Mouse (Mus musculus) testis, adult 2 months (tissue): ENCODE data around the gene Grk2. TPM values are rescaled to one million over a fixed set of nuclear protein-coding genes. Genes with fewer than 3 reads are reported as not detected.
A peak's percentile ranks its signal among the peaks of the same experiment; 100 is the strongest.

Experiments used
- H3K27ac ChIP-seq: fragments of 200-500 bp; 2 replicates; pipeline ENCODE4 v1.5.1; 2012; ENCODE audit warnings: low read depth, low read length; ENCODE audit not compliant: control insufficient read depth, insufficient read depth
- H3K27me3 ChIP-seq: fragments of 200-500 bp; 2 replicates; pipeline ENCODE4 v1.6.1; 2012; ENCODE audit warnings: mild to moderate bottlenecking, low read length, moderate library complexity; ENCODE audit not compliant: control insufficient read depth, insufficient read depth
- H3K36me3 ChIP-seq: fragments of 200-500 bp; 2 replicates; pipeline ENCODE4 v1.6.1; 2012; ENCODE audit warnings: mild to moderate bottlenecking, low read length; ENCODE audit not compliant: control insufficient read depth, insufficient read depth
- H3K4me1 ChIP-seq: fragments of 200-500 bp; 2 replicates; pipeline ENCODE4 v1.6.1; 2012; ENCODE audit warnings: low read length; ENCODE audit not compliant: control insufficient read depth, insufficient read depth
- H3K4me3 ChIP-seq: fragments of 200-500 bp; 2 replicates; pipeline ENCODE4 v1.5.1; 2012; ENCODE audit warnings: low read depth, mild to moderate bottlenecking, low read length, moderate library complexity, mixed read lengths; ENCODE audit not compliant: control insufficient read depth
- CTCF ChIP-seq: fragments of 200-500 bp; IDR thresholded peaks from 2 replicates; pipeline ENCODE4 v1.5.1; 2012; ENCODE audit warnings: low read depth, mild to moderate bottlenecking, inconsistent platforms, low read length, moderate library complexity; ENCODE audit not compliant: control insufficient read depth, insufficient read depth, insufficient replicate concordance
- POLR2A ChIP-seq: fragments of 200-500 bp; IDR thresholded peaks from 2 replicates; pipeline ENCODE4 v1.6.1; 2012; ENCODE audit warnings: low read depth, mild to moderate bottlenecking, inconsistent platforms, low read length, moderate library complexity; ENCODE audit not compliant: control insufficient read depth
- polyA plus RNA-seq: library from polyadenylated mRNA; depleted of rRNA; stranded (reverse); fragments of >200 nt; gene quantifications from 2 replicates; pipeline ENCODE4 v1.2.3, GENCODE M21; 2012

Grk2 gene
- polyA plus RNA-seq, 1 experiment, result 10.7 TPM

GRCm38 (mm10) chr19:4302936-4303639 lies 2.9 kb downstream of the Grk2 start:
- Histone ChIP-seq H3K27me3 (no peaks in the 10 kb centered on the region), H3K4me1 (peaks cover 12% of the 10 kb centered on the region), H3K4me3 (peak overlapping the region; percentile 30), H3K36me3 (no peaks in the 10 kb centered on the region), H3K27ac (no peak overlapping the region)
- TF ChIP-seq POLR2A, result no peak

DNA sequence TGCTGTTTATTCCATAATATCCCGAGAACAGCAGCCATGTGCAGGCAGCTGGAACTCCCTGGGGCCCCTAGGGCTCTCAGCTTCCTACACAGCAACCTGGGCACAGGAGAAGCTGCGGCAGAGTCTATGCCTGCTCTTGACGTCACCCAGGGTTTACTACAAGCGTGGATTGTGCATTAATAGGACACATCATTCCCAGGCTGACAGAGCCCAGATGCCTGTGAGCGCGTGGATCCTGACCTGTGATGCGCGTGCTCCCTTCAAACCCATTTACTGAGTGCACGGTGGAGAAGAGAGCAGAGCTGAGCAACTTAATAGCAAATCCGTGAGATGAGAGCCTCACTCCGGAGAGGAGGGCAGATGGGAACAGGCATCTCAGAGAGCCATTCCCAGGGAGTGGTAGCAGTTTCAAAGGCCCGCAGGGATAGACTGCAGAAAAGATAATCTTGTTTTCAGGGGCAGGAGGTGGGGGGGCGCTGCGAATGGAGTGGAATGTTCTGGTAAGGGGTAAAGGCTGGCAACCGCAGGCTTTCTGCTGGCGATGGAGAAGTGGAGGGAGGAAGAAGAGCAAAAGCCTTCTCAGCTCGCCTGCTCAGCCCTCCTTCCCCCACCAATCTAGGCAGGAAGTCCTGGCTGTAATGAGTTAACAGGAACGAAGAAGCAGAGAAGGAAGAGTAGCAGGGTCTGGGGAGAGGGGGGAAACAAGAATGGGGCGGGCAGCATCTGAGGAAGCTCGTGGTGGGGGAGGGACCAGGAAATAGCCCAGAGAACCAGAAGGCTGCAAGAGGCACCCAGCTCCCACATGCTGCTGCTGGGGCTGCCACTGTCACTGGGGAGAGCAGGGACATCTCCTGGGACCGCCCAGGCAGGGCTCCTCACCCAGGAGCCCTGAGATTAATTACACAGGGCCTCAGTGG lies 4.0 kb downstream of the Grk2 start:
- Histone ChIP-seq H3K27ac (no peak overlapping the region), H3K36me3 (no peaks in the 10 kb centered on the region), H3K4me3 (no peak overlapping the region; the same call in 1 of the 2 replicates), H3K4me1 (peaks cover 12% of the 10 kb centered on the region), H3K27me3 (no peaks in the 10 kb centered on the region)
- TF ChIP-seq POLR2A (no peak), CTCF (no peak)

DNA sequence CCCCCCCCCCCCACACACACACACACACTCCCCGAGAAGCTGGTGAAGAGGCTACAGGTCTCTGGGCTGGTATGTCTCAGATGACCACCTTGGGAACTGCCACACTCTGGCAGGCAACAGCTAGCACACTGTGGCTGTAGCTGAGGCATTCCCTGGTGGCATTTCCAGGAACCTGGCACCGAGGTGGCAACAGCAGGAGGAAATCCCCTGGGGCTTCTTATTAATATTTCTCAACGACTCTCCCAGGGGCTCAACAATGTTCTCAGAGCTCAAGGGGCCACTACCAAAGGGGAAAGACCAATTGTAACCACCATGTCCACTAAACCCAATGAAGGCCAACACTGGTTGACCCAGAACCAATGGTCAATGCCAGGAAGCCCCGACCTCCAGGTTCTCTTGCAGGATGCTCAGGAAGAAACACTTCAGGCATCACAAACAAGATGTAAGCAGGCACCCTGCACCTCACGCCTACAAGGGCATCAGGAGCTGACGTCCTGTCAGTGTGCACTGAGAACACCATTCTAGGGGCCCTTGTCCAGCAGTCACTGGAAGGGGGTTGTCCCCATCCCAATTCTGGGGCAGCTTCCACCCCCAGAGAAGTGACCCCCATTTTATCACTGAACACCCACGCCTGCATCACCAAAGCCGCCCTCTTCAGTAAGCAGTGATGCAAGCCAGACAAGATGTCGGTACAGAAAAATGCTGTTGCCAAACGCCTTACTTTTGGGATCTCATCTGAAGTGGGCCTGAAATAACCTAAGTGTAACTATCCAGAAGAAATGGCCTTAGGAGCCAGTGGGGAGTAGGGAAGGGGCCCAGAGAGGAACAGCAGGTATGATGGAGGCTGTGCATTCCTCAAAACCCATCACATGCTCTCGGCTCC lies 4.9 kb downstream of the Grk2 start:
- peaks cover 12% of the 10 kb centered on the region for H3K4me1 ChIP-seq
- no peaks in the 10 kb centered on the region for H3K36me3 ChIP-seq
- no peak overlapping the region for H3K4me3 ChIP-seq
- no peak for TF ChIP-seq CTCF
- no peak for TF ChIP-seq POLR2A
- H3K27me3 ChIP-seq, result no peaks in the 10 kb centered on the region
- H3K27ac ChIP-seq, result no peak overlapping the region

DNA sequence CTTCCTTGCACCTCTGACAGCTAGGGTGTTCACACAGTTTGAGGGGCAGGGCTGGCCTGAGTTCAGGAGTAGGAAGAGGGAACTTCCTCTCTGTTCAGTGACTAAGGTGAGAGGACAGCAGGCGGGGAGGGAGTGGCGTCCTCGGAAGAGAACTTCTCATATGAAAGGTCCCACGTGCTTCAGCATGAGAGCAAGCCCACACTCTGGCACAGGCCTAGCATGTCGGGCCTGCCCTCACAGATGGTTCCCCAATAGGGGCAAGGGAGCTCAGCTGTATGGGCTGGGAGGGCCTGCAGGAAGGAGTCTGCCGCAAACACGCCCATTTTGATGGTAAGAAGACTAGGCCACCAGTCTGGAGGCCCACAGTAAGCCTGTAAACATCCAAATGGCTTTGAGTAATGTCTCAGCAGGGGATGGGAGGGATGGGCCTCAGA lies 5.7 kb downstream of the Grk2 start:
- TF ChIP-seq POLR2A (no peak), CTCF (no peak)
- Histone ChIP-seq H3K27ac (no peak overlapping the region), H3K4me1 (peaks cover 8% of the 10 kb centered on the region), H3K27me3 (no peaks in the 10 kb centered on the region), H3K36me3 (no peaks in the 10 kb centered on the region), H3K4me3 (no peak overlapping the region)

DNA sequence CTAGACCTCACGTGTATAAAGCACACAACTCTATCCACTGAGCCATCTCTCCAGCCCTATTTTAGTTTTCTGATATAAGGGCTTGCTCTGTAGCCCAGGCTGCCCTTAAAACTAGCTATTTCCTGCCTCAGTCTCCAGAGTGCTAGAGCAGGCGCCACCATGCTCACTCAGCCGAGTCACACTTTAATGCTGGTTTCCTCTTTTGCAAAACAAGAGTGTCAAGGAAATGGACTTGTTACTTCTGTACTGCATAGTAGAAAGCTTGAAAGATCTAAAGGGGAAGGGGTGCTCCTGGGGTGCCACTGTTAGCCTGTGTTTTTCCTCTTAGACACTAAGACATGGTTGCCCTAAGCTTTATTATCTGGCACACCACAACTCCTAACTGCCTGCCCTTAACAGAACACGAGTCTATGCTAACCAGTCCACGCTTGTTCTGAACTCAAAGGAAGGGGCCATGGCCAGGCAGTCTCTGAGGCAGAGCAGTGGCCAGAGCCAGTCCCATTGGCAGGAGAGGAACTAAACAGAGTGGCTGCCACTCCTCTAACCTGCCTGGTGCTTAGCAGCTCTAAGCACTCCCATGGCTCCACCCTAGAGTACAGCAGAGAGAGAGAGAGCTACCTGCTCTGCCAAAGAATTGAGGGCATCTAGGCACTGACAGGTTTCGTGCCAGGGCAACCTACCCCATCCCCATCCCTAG lies 6.3 kb downstream of the Grk2 start:
- no peak overlapping the region for H3K27ac ChIP-seq
- H3K27me3 ChIP-seq, result no peaks in the 10 kb centered on the region
- H3K36me3 ChIP-seq, result no peaks in the 10 kb centered on the region
- no peak for TF ChIP-seq POLR2A
- TF ChIP-seq CTCF, result no peak
- no peak overlapping the region for H3K4me3 ChIP-seq
- H3K4me1 ChIP-seq, result peaks cover 6% of the 10 kb centered on the region

DNA sequence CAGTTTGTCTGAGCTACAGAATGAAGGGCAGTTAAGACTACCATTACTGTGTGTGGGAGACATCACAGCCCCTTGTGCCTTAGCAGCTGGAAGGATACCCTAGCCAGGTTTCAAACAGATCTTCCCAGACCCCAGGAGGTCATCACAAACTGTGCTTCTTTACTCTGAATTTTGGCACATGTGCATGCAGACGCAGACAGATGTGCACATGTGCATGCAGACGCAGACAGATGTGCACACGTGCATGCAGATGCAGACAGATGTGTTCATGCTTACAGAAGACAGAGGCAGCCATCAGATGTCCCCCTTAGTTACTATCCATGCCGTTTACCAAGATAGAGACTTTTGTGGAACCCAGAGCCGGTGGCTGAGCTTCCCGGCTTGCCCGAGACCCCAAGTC lies 6.9 kb downstream of the Grk2 start:
- Histone ChIP-seq H3K36me3 (no peaks in the 10 kb centered on the region), H3K27me3 (no peaks in the 10 kb centered on the region), H3K27ac (no peak overlapping the region), H3K4me3 (no peak overlapping the region), H3K4me1 (peaks cover 2% of the 10 kb centered on the region)
- TF ChIP-seq CTCF (no peak), POLR2A (no peak)

DNA sequence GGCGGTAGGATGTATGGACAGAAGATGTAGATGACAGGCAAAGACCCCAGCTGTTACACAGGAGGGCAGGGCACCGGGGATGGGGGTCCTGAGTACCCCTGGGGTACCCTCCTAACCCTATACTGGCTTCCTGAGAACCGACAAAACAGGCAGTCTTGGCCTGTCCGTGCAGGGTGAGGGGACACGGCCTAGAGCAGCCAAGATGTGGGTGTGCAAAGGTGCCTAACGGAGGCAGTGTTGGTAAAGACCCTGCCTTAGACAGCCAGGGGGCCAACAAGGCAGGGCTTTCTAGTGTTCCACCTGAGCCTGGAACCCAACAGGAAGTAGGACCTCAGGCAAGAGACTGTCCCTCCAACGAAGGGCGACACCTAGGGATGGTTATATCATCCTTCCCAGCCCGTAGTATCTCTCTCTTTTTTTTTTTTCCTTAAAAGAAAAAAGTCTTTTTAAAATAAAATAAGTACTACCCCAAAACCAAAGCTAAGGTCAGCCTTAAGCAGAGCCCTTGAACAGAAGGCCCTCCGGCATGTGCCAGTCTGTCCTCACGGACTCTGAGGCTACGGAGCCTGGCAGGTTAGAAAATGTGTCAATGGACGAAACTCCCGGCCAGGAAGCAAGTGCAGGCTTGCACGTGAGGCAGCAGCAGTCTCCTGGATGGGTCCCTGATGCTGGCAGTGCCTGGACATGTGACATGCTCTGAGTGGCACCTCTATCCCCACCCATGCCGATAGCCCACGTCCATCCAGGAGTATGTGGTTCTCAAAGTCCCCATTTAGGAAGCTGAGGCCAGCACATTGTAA lies 7.5 kb downstream of the Grk2 start:
- no peak overlapping the region for H3K4me3 ChIP-seq
- H3K27me3 ChIP-seq, result no peaks in the 10 kb centered on the region
- no peak for TF ChIP-seq CTCF
- TF ChIP-seq POLR2A, result no peak
- no peaks in the 10 kb centered on the region; the same call in 1 of the 2 replicates for H3K4me1 ChIP-seq
- no peak overlapping the region for H3K27ac ChIP-seq
- no peaks in the 10 kb centered on the region for H3K36me3 ChIP-seq
